Comparison of ENCODE assay signal across 8 mouse cellular contexts in genomic region chr4:62519849-62520233, GRCm38 (mm10). TPM values are rescaled to one million over a fixed set of nuclear protein-coding genes. Genes with fewer than 3 reads are reported as not detected.
DNase-seq lines count a peak whose midpoint lies in the region; ATAC-seq and TF ChIP-seq lines count a peak whose summit lies in the region.

Alad (minus strand) TSS chr4:62519918.

- no peak for TF ChIP-seq CTCF in ES-Bruce4 (IDR thresholded peaks at IDR 0.05; ENCODE audit: low read depth, low read length)
- peak; percentile 37; the same call in 1 of the 2 replicates for TF ChIP-seq CTCF in stomach, postnatal 0 days (IDR thresholded peaks at IDR 0.05; ENCODE audit: low read depth)

- H3K4me1 ChIP-seq in ES-Bruce4 (ENCODE audit: control insufficient read depth, insufficient read depth, low read length) = no peaks in the 10 kb centered on the region
- H3K4me1 ChIP-seq in forebrain, embryonic 11.5 days (replicated peaks; ENCODE audit: control insufficient read depth, insufficient read depth, low read length) = peaks cover 15% of the 10 kb centered on the region
- H3K4me1 ChIP-seq in heart, embryonic 15.5 days (replicated peaks) = peaks cover 50% of the 10 kb centered on the region
- H3K4me1 ChIP-seq in liver, embryonic 16.5 days (ENCODE audit: control insufficient read depth, low read depth, low read length) = peaks cover 39% of the 10 kb centered on the region
- H3K4me1 ChIP-seq in neural tube, embryonic 12.5 days = peaks cover 23% of the 10 kb centered on the region
- H3K4me1 ChIP-seq in stomach, postnatal 0 days (replicated peaks; ENCODE audit: control insufficient read depth, insufficient read depth) = peaks cover 8% of the 10 kb centered on the region

- TF ChIP-seq POLR2A in ES-Bruce4 (IDR thresholded peaks at IDR 0.05; ENCODE audit: insufficient read depth, low read length) = peak; percentile 69

- H3K9me3 ChIP-seq in ES-Bruce4 (replicated peaks; ENCODE audit: control insufficient read depth, insufficient read depth, low read length, poor library complexity, severe bottlenecking) = no peaks in the 10 kb centered on the region
- H3K9me3 ChIP-seq in forebrain, embryonic 11.5 days (ENCODE audit: control insufficient read depth, low read length) = no peaks in the 10 kb centered on the region
- H3K9me3 ChIP-seq in heart, embryonic 15.5 days (replicated peaks) = no peaks in the 10 kb centered on the region
- H3K9me3 ChIP-seq in liver, embryonic 16.5 days (replicated peaks; ENCODE audit: control insufficient read depth, low read length) = no peaks in the 10 kb centered on the region
- no peaks in the 10 kb centered on the region for H3K9me3 ChIP-seq in neural tube, embryonic 12.5 days
- H3K9me3 ChIP-seq in stomach, postnatal 0 days (ENCODE audit: control insufficient read depth, low read length) = no peaks in the 10 kb centered on the region

- H3K36me3 ChIP-seq in ES-Bruce4 (ENCODE audit: control insufficient read depth, insufficient read depth, low read length, poor library complexity, severe bottlenecking) = no peaks in the 10 kb centered on the region
- H3K36me3 ChIP-seq in forebrain, embryonic 11.5 days (ENCODE audit: control insufficient read depth, insufficient read depth, low read length) = no peaks in the 10 kb centered on the region
- H3K36me3 ChIP-seq in heart, embryonic 15.5 days = peaks cover 9% of the 10 kb centered on the region; the same call in 1 of the 2 replicates
- peaks cover 5% of the 10 kb centered on the region; the same call in 1 of the 2 replicates for H3K36me3 ChIP-seq in liver, embryonic 16.5 days (ENCODE audit: control insufficient read depth, insufficient read depth)
- 0 out of 2 replicates have a peak, but pooled peaks cover 7% of the 10 kb centered on the region for H3K36me3 ChIP-seq in neural tube, embryonic 12.5 days
- H3K36me3 ChIP-seq in stomach, postnatal 0 days (ENCODE audit: control insufficient read depth, insufficient read depth, low read length) = peaks cover 3% of the 10 kb centered on the region; the same call in 1 of the 2 replicates

- peak within 1 kb of the TSS; percentile 65 for H3K9ac ChIP-seq in ES-Bruce4 (ENCODE audit: low read depth, poor library complexity, severe bottlenecking)
- peak within 1 kb of the TSS; percentile 82 for H3K9ac ChIP-seq in forebrain, embryonic 11.5 days (ENCODE audit: low read length)
- H3K9ac ChIP-seq in heart, embryonic 15.5 days = peak within 1 kb of the TSS; percentile 81
- H3K9ac ChIP-seq in liver, embryonic 16.5 days (ENCODE audit: low read depth, low read length) = peak within 1 kb of the TSS; percentile 91
- H3K9ac ChIP-seq in neural tube, embryonic 12.5 days = peak within 1 kb of the TSS; percentile 78
- H3K9ac ChIP-seq in stomach, postnatal 0 days (ENCODE audit: low read length) = peak within 1 kb of the TSS; percentile 73

- H3K27ac ChIP-seq in ES-Bruce4 (ENCODE audit: insufficient read depth, low read length) = peak within 1 kb of the TSS; percentile 32; the same call in 1 of the 2 replicates
- peak within 1 kb of the TSS; percentile 66 for H3K27ac ChIP-seq in forebrain, embryonic 11.5 days (ENCODE audit: low read depth, low read length)
- H3K27ac ChIP-seq in heart, embryonic 15.5 days = peak within 1 kb of the TSS; percentile 94
- peak within 1 kb of the TSS; percentile 98 for H3K27ac ChIP-seq in liver, embryonic 16.5 days (ENCODE audit: low read length)
- H3K27ac ChIP-seq in neural tube, embryonic 12.5 days = peak within 1 kb of the TSS; percentile 59
- peak within 1 kb of the TSS; percentile 91 for H3K27ac ChIP-seq in stomach, postnatal 0 days (replicated peaks)

- peak within 1 kb of the TSS; percentile 76 for H3K4me2 ChIP-seq in forebrain, embryonic 11.5 days (ENCODE audit: low read depth, low read length, severe bottlenecking)
- H3K4me2 ChIP-seq in heart, embryonic 15.5 days = peak within 1 kb of the TSS; percentile 85
- peak within 1 kb of the TSS; percentile 87 for H3K4me2 ChIP-seq in liver, embryonic 16.5 days (ENCODE audit: low read depth, low read length)
- H3K4me2 ChIP-seq in neural tube, embryonic 12.5 days (replicated peaks) = peak within 1 kb of the TSS; percentile 82
- H3K4me2 ChIP-seq in stomach, postnatal 0 days (replicated peaks; ENCODE audit: low read depth) = peak within 1 kb of the TSS; percentile 72

- TF ChIP-seq EP300 in ES-Bruce4 (IDR thresholded peaks at IDR 0.05; ENCODE audit: insufficient read depth, low read depth, low read length) = peak; percentile 51; the same call in 1 of the 2 replicates
- TF ChIP-seq EP300 in stomach, postnatal 0 days (optimal IDR thresholded peaks at IDR 0.05) = no peak

- DNase-seq in c-Kit-positive CD71-positive TER-119-negative erythroid progenitor cells, embryonic 14.5 days (ENCODE audit: low read depth) = peak; percentile 90
- DNase-seq in forebrain, embryonic 11.5 days (ENCODE audit: low spot score) = peak; percentile 91
- DNase-seq in kidney, postnatal 25 days = peak; percentile 93 to 98
- peak; percentile 93 for DNase-seq in stomach, postnatal 0 days (ENCODE audit: low spot score)

- no peaks in the 10 kb centered on the region for H3K27me3 ChIP-seq in ES-Bruce4 (ENCODE audit: control insufficient read depth, insufficient read depth, low read length, poor library complexity, severe bottlenecking)
- no peaks in the 10 kb centered on the region for H3K27me3 ChIP-seq in forebrain, embryonic 11.5 days (ENCODE audit: control insufficient read depth, insufficient read depth, low read length)
- H3K27me3 ChIP-seq in heart, embryonic 15.5 days = no peaks in the 10 kb centered on the region
- H3K27me3 ChIP-seq in liver, embryonic 16.5 days (ENCODE audit: control insufficient read depth, insufficient read depth, low read depth, low read length) = no peaks in the 10 kb centered on the region
- no peaks in the 10 kb centered on the region for H3K27me3 ChIP-seq in neural tube, embryonic 12.5 days (replicated peaks)
- no peaks in the 10 kb centered on the region for H3K27me3 ChIP-seq in stomach, postnatal 0 days (ENCODE audit: control insufficient read depth, insufficient read depth, low read length)

- peak; percentile 94 for ATAC-seq in forebrain, embryonic 11.5 days (replicated peaks; ENCODE audit: low FRiP score)
- peak; percentile 87 for ATAC-seq in heart, embryonic 15.5 days (replicated peaks; ENCODE audit: insufficient number of reproducible peaks, insufficient read depth, low FRiP score, low read depth)
- ATAC-seq in liver, embryonic 16.5 days (ENCODE audit: low read depth) = peak; percentile 55
- ATAC-seq in neural tube, embryonic 12.5 days (ENCODE audit: low FRiP score, low read depth) = peak; percentile 83
- peak; percentile 83 for ATAC-seq in stomach, postnatal 0 days (ENCODE audit: low FRiP score, low TSS enrichment)

- peak within 1 kb of the TSS; percentile 80 for H3K4me3 ChIP-seq in ES-Bruce4 (ENCODE audit: low read depth, low read length)
- H3K4me3 ChIP-seq in forebrain, embryonic 11.5 days (ENCODE audit: low read depth, low read length) = peak within 1 kb of the TSS; percentile 66
- peak within 1 kb of the TSS; percentile 72 for H3K4me3 ChIP-seq in heart, embryonic 15.5 days
- peak within 1 kb of the TSS; percentile 72 for H3K4me3 ChIP-seq in liver, embryonic 16.5 days (ENCODE audit: low read depth, low read length)
- H3K4me3 ChIP-seq in neural tube, embryonic 12.5 days = peak within 1 kb of the TSS; percentile 71
- peak within 1 kb of the TSS; percentile 54 for H3K4me3 ChIP-seq in stomach, postnatal 0 days (ENCODE audit: low read depth, low read length)

- WGBS in forebrain, embryonic 11.5 days = 0% methylated on average over 34 of the region's 37 CpGs
- WGBS in heart, embryonic 15.5 days = under 1% methylated on average over 37 of the region's 37 CpGs
- WGBS in liver, embryonic 16.5 days (ENCODE audit: insufficient replicate concordance) = 0% methylated on average over 37 of the region's 37 CpGs
- under 1% methylated on average over 37 of the region's 37 CpGs for WGBS in neural tube, embryonic 12.5 days
- 1% methylated on average over 37 of the region's 37 CpGs for WGBS in stomach, postnatal 0 days

RNA-seq across cellular contexts. Expression of gene Alad, which starts in this region (rescaled TPM):
- polyA plus RNA-seq in ES-Bruce4 (2011; ENCODE audit: insufficient read depth, insufficient read length, low read depth, missing spikeins) = 26.9 and 37.3 TPM in 2 replicates
- 89.3 and 98.2 TPM in 2 replicates for polyA plus RNA-seq in forebrain, embryonic 11.5 days (2014; fragmentation: Nextera tagmentation; extraction: Ambion mirVana)
- 56.0 and 65.4 TPM in 2 replicates for polyA plus RNA-seq in heart, embryonic 15.5 days (2015; fragmentation: Nextera tagmentation; extraction: Ambion mirVana)
- polyA plus RNA-seq in liver, embryonic 16.5 days (2015; fragmentation: Nextera tagmentation; extraction: Ambion mirVana) = 516 and 530 TPM in 2 replicates
- polyA plus RNA-seq in neural tube, embryonic 12.5 days (2016; fragmentation: Nextera tagmentation; extraction: Ambion mirVana) = 65.3 and 69.1 TPM in 2 replicates
- polyA plus RNA-seq in stomach, postnatal 0 days (2015; fragmentation: Nextera tagmentation; extraction: Ambion mirVana) = 161 and 178 TPM in 2 replicates

Comparison
In these comparisons a context has a peak if more than half of its experiments do, and no peak if none do; other contexts are left out.
1. Peak in every context shown above with its lines: DNase-seq, ATAC-seq, H3K4me3 ChIP-seq and H3K27ac ChIP-seq.
2. H3K27ac ChIP-seq: peak in every context shown above with its lines; median percentile 98 in liver, embryonic 16.5 days; 94 in heart, embryonic 15.5 days; 91 in stomach, postnatal 0 days; 66 in forebrain, embryonic 11.5 days; 59 in neural tube, embryonic 12.5 days; 32 in ES-Bruce4.